Mouse (Mus musculus) frontal cortex, adult (tissue): ENCODE data around the gene Gm29735.
A peak's percentile ranks its signal among the peaks of the same experiment; 100 is the strongest.
"Not testable (repeated sequence)": the region's sequence is repeated elsewhere in the genome, so short reads cannot be mapped to it uniquely, and the experiment has no call there.

ENCODE experiments used
- ATAC-seq: cut with Nextera tagmentation; 2 replicates; pipeline ENCODE4 v1.9.2; 2017; ENCODE audit warnings: mild to moderate bottlenecking, moderate library complexity, mixed read lengths; ENCODE audit not compliant: low TSS enrichment

Gm29735 gene

GRCm38 (mm10) chr7:142157013-142157412 is at the start of gene Gm29735:
TSS of gene Gm29735 (minus strand) at chr7:142157113.
- ATAC-seq, result not testable (repeated sequence)

GRCm38 (mm10) chr7:142205488-142205887 is 48.6 kb upstream of the Gm29735 start:
- no peak for ATAC-seq

GRCm38 (mm10) chr7:142201064-142201463 is 44.2 kb upstream of the Gm29735 start, which contains the start of gene Krtap5-3:
TSS of gene Krtap5-3 (plus strand) at chr7:142201364.
- ATAC-seq, result no peak

GRCm38 (mm10) chr7:142198748-142199147 is 41.8 kb upstream of the Gm29735 start:
- ATAC-seq, result peak; percentile 92

- ATAC-seq, result no peak
These were observed 33.4 kb upstream of the Gm29735 start, which contains the start of gene Gm10153 for GRCm38 (mm10) chr7:142190289-142190688. TSS of gene Gm10153 (minus strand) at chr7:142190389.

- no peak for ATAC-seq
These were observed 31.2 kb upstream of the Gm29735 start for GRCm38 (mm10) chr7:142188156-142188555.

GRCm38 (mm10) chr7:142181021-142181420 is 24.1 kb upstream of the Gm29735 start:
- ATAC-seq, result no peak

- peak; percentile 55; the same call in 1 of the 2 replicates for ATAC-seq
These were observed 21.8 kb upstream of the Gm29735 start for GRCm38 (mm10) chr7:142178685-142179084.

- ATAC-seq, result not testable (repeated sequence)
These were observed 19.0 kb upstream of the Gm29735 start, which contains the start of gene Krtap5-2 for GRCm38 (mm10) chr7:142175905-142176304. TSS of gene Krtap5-2 (minus strand) at chr7:142176005.

GRCm38 (mm10) chr7:142169836-142170235 is 12.9 kb upstream of the Gm29735 start:
- ATAC-seq, result no peak

- not testable (repeated sequence) for ATAC-seq
These were observed 8.7 kb upstream of the Gm29735 start, which contains the start of gene Gm4553 for GRCm38 (mm10) chr7:142165639-142166038. TSS of gene Gm4553 (minus strand) at chr7:142165739.

GRCm38 (mm10) chr7:142159366-142159765 is 2.5 kb upstream of the Gm29735 start:
- no peak for ATAC-seq

GRCm38 (mm10) chr7:142155308-142155707 is 1.6 kb downstream of the Gm29735 start:
- no peak for ATAC-seq

GRCm38 (mm10) chr7:142152191-142152590 is 4.7 kb downstream of the Gm29735 start:
- ATAC-seq, result no peak

GRCm38 (mm10) chr7:142148633-142149032 is 8.3 kb downstream of the Gm29735 start:
- no peak for ATAC-seq

GRCm38 (mm10) chr7:142146033-142146432 is 10.9 kb downstream of the Gm29735 start:
- peak; percentile 44; the same call in 1 of the 2 replicates for ATAC-seq

GRCm38 (mm10) chr7:142145413-142145940 is 11.4 kb downstream of the Gm29735 start:
- ATAC-seq, result peak; percentile 93

- no peak for ATAC-seq
These were observed 12.4 kb downstream of the Gm29735 start, which contains the start of gene Gm45337 for GRCm38 (mm10) chr7:142144507-142144906. TSS of gene Gm45337 (minus strand) at chr7:142144607.

- ATAC-seq, result not testable (repeated sequence)
These were observed 13.4 kb downstream of the Gm29735 start for GRCm38 (mm10) chr7:142143506-142144010.

- no peak for ATAC-seq
These were observed 16.2 kb downstream of the Gm29735 start for GRCm38 (mm10) chr7:142140696-142141095.

GRCm38 (mm10) chr7:142135934-142136333 is 21.0 kb downstream of the Gm29735 start, which contains the start of gene Gm39115:
TSS of gene Gm39115 (minus strand) at chr7:142136034.
- ATAC-seq, result not testable (repeated sequence)

- ATAC-seq, result no peak
These were observed 22.5 kb downstream of the Gm29735 start for GRCm38 (mm10) chr7:142134206-142134995.
